In the genomic region with DNA sequence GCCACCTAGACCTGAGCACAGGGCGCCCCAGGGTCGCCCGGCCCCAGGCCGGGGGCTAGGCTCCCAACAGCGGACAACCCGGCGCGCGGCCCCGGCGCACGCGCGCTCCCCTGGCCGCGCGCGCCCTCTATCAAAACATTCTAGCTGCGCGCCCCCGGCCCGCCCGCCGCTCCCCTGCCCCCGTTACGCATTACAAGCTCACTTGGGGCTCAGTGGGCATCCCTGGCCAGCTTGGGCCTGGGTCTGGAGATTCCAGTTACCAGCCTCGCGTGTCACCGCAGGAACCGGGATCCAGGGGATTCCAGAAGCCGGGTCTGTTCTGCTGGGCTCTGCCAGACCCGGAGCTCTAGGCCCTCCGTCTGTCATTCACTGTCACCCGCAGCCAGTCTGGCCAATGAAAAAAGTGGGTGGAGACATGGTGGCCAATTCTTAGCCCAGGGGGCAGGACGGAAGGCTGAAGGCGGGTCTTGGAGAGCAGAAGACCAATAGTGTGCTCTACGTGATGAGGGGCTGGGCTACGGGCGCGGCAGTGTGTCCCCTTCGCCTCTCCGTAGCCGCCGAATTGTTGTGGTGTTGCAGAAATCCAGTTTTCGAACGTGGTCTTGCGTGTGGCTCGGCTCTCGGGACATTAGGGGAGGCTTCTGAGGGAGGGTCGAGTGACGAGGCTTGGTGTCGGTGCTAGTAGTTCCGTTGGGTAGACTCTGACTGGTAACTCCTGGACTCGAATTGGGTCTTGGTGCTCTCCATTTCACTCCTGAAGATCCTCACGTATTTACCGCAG, we compare ENCODE assay signal across 8 mouse cellular contexts. TPM values are rescaled to one million over a fixed set of nuclear protein-coding genes. Genes with fewer than 3 reads are reported as not detected.
DNase-seq lines count a peak whose midpoint lies in the region; ATAC-seq lines count a peak whose summit lies in the region.

A gene (plus strand): TSS at position 530 of the 781 bp plus-strand sequence.
A gene (minus strand): TSS at position 575 of the 781 bp plus-strand sequence.

- ATAC-seq in inflammation-experienced regulatory T-cells, adult 6 months = peak; percentile 100
- ATAC-seq in megakaryocyte-erythroid progenitor cell, adult 5-6 weeks (replicated peaks; ENCODE audit: low FRiP score, low TSS enrichment, poor library complexity, severe bottlenecking) = peak; percentile 98

- intact Hi-C loops in gastrocnemius, postnatal 14 days (cut with DNase I; ENCODE audit: low total_unique reads) = no loop called here
- intact Hi-C loops in left cerebral cortex, postnatal 10 days (cut with DNase I) = no loop called here

- DNase-seq in adrenal gland, adult (ENCODE audit: inconsistent age in 2 of 2, low spot score in 1 of 2) = peak; percentile 97 to 98
- DNase-seq in embryo, embryonic 10.5 days (ENCODE audit: low spot score) = peak; percentile 99
- peak; percentile 94 for DNase-seq in gastrocnemius, postnatal 14 days
- DNase-seq in left cerebral cortex, postnatal 10 days (ENCODE audit: extremely low spot score in 1 of 2, low spot score in 2 of 2) = peak; percentile 97
- DNase-seq in right cerebral cortex, postnatal 25 days = peak; percentile 95
- peak; percentile 93 to 94 for DNase-seq in urinary bladder, postnatal 4 days (ENCODE audit: low spot score in 2 of 2)

RNA-seq across cellular contexts. Expression of the first gene that starts in this region (rescaled TPM):
- 1 to 10 TPM; 4.0 to 5.7 TPM for total RNA-seq in gastrocnemius, postnatal 14 days (2021)
- polyA plus RNA-seq in inflammation-experienced regulatory T-cells, adult 6 months (2017; shearing (Covaris generic)) = 10 to 100 TPM; 16.5 to 28.6 (median 25.1) TPM
- 10 to 100 TPM; 18.2 to 19.3 TPM for total RNA-seq in left cerebral cortex, postnatal 10 days (2021)
- total RNA-seq in megakaryocyte-erythroid progenitor cell, adult 5-6 weeks (2014; fragmentation: Nextera tagmentation) = 13.2 and 14.7 TPM in 2 replicates
- total RNA-seq in megakaryocyte-erythroid progenitor cell, adult 5-6 weeks (2017) = 16.9 and 24.1 TPM in 2 replicates

RNA-seq across cellular contexts. Expression of the second gene that starts in this region (rescaled TPM):
- 10 to 100 TPM; 58.2 to 61.7 TPM for total RNA-seq in gastrocnemius, postnatal 14 days (2021)
- 10 to 100 TPM in 1 of 3 experiments, 1 to 10 TPM in 2; 7.5 to 10.8 (median 8.4) TPM for polyA plus RNA-seq in inflammation-experienced regulatory T-cells, adult 6 months (2017; shearing (Covaris generic))
- 100 to 1,000 TPM; 111 to 119 TPM for total RNA-seq in left cerebral cortex, postnatal 10 days (2021)
- 25.4 and 25.5 TPM in 2 replicates for total RNA-seq in megakaryocyte-erythroid progenitor cell, adult 5-6 weeks (2014; fragmentation: Nextera tagmentation)
- total RNA-seq in megakaryocyte-erythroid progenitor cell, adult 5-6 weeks (2017) = 4.8 and 8.0 TPM in 2 replicates

Comparison
In these comparisons a context has a peak if more than half of its experiments do, and no peak if none do; other contexts are left out.
1. Peak in every context shown above with its lines: DNase-seq and ATAC-seq.